Mouse (Mus musculus): ENCODE results near the gene Jsrp1.
A peak's percentile ranks its signal among the peaks of the same experiment; 100 is the strongest.

The Jsrp1 gene

DNA sequence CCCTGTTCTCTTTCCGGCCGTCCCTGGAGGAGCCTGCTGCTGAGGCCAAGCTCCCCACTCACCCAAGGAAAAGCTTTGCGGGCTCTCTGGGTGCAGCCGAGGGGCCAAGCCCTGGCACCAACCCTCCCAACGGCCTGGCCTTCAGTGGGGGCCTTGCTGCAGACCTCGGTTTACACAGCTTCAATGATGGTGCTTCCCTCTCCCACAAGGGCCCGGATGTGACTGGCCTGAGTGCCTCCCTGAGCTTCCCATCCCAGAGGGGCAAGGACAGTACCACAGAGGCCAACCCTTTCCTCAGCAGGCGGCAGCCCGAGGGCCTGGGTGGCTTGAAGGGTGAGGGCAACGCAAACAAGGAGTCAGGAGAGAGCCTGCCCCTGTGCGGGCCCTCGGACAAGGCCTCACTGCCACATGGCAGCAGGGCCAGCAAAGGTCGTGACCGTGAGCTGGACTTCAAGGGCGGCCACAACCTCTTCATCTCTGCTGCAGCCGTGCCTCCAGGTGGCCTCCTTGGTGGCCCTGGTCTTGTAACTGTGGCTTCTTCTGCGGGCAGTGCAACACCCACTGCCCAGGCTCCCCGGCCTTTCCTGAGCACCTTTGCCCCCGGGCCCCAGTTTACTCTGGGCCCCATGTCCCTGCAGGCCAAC is 22.4 kb downstream of the Jsrp1 start:
- no peak for DNase-seq

DNA sequence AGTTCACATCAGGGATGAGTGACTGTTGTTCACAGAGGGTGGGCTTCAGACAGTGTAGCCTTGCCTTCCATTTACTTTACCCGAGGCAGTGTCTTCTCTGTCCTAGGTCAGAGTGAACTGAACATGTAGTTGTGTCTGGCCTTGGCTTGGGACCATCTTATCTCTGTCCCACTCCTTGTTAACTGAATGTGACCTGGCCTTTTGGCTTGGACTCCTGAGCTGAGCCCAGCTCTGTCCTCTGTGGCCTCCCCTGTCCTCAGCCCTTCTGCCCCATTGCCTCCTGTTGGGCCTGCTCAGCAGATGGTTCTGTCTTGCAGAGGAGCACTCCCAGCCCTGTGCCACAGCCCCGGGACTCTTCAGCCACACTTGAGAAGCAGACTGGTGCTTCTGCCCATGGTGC is 25.8 kb downstream of the Jsrp1 start:
- no peak for DNase-seq

DNA sequence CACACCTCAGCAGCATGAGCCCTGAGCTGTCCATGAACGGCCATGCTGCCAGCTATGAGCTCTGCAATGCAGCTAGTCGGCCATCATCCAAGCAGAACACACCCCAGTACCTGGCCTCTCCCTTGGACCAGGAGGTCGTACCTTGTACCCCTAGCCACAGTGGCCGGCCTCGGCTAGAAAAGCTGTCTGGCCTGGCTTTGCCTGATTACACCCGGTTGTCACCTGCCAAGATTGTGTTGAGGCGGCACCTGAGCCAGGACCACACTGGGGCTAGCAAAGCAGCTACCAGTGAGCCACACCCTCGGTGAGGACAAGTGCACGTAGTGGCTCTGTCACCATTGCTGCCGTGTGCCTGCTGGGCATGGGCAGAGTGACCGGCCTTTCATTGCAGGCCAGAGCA is 27.3 kb downstream of the Jsrp1 start:
- no peak for DNase-seq

DNA sequence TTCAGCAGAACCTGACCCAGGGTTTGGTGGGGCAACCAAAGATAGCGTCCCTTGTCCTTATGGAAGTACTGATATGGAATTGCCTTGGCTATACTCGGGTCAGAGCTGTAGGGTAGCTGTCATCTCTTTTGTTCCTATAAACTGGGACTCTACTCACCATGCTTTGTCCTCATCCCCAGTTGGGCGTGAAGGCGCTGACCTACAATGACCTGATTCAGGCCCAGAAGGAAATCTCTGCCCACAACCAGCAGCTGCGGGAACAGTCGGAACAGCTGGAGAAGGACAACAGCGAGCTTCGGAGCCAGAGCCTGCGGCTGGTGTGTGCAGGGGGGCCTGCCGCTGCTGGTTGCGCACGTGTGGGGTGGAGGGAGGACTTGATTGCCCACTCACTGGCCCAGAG is 28.4 kb downstream of the Jsrp1 start:
- DNase-seq, result no peak

DNA sequence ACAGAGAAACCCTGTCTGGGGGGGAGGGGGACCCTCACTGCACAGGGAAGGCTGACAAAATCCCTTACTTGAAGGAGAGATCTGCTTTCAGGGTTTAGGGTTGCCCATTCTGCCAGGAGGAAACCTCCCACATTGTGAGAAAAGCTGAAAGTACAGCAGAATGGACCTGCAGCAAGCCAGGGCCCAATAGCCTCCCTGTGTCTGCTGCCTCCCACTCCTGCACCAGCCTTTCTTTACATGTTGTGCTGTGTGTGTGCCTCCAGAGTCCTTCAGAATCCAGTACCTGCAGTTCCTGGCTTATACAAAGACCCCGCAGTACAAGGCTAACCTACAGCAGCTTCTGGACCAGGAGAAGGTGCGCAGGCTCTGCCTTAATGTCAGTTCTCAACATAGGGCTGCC is 29.0 kb downstream of the Jsrp1 start:
- DNase-seq, result no peak

DNA sequence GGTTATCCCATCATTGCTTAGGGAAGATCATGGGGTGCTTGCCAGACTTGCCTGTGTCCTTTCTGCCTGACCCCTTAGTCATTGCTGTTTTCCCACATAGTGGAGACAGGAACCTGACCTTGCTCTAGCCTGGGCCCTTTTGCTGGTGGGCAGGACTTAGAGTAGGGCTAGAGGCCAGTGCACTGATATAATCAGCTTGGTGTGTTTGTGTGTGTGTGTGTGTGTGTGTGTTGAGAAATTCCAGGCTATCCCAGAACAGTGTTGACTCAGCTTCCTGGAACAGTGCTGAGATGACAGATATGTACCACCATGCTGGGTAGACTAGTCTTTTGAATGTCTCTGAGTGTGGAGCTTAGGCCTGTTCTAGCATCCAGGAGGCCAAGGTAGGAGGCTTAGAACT is 33.7 kb downstream of the Jsrp1 start:
- DNase-seq, result no peak

DNA sequence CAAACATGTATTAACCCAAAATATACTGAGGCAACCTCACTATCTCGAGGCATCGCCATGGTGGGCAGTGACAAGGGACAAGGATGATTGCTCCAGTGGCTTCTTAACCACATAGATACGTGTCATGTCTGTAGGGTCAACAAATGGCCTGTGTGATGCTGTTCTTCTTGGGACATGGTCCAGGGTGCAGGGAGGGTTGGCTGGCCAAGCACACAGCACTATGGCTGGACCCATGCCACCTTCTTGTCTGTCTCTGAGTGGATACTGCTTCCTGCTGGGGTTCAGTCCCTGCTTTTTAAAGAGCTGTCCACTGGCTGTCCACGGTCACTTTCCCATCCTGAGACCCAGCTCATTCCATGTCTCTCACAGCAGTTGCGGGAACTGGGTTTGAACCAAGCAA is 36.2 kb downstream of the Jsrp1 start:
- no peak for DNase-seq

DNA sequence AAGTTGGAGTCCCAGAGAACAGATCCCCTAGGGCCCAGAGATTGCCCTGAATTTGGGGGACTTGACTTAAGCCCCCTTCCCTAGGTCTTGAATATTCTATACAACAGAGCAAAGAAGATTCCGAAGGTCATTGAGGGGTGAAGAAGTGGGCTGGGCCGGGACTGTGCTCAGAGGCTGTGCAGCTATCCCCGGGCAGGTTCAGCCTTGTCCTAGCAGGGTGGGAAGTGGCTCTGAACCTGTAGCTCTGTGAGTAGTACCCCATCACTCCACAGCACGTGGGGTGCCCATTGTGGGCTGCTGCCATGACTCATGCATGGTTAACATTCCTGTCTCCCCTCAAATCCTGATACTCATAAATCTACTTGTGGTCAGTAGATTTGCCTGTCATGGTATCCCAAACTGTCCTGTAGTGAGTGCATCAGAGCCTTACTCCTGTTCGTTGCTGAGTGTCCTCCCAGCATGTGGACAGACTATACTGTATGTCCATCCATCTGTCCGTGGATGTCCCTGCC is 36.9 kb downstream of the Jsrp1 start:
- no peak for DNase-seq

DNA sequence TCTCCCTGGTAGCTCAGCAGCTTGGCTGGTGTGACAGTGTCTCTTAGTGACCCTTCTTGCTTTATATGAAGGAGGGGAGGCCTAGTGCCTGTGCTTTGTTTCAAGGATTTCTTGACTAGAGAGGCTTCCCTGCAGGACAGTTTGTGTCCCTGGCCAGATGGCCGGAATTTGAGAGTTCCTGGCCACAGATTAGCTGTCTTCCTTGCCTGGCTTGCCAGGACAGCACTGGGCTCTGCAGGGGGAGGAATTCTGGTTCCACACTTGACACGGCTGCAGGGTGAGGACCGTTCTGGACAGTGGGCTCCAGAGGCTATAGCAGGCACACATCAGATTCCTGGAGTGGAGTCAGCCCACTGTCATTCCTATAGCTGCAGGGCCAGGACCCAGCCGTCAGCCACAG is 37.6 kb downstream of the Jsrp1 start:
- no peak for DNase-seq

DNA sequence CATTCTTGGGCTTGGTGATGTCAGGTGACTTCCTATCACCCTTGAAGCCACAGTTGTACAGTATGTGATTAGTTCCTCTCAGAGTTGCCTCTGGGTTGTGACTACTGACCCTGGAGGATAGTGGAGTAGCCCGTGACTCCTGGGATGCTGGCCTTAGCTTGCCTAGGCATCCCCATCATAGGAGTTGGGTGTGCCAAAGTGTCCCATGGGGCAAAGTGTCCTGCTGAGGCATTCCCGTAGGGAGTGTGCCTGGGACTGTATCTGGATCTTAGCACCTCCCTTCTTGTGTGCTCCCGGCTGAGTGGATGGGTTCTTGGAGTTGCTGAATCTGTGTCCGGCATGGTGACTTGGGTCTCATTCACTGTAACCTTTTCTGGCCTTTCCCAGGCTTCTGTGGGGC is 38.3 kb downstream of the Jsrp1 start:
- no peak for DNase-seq

DNA sequence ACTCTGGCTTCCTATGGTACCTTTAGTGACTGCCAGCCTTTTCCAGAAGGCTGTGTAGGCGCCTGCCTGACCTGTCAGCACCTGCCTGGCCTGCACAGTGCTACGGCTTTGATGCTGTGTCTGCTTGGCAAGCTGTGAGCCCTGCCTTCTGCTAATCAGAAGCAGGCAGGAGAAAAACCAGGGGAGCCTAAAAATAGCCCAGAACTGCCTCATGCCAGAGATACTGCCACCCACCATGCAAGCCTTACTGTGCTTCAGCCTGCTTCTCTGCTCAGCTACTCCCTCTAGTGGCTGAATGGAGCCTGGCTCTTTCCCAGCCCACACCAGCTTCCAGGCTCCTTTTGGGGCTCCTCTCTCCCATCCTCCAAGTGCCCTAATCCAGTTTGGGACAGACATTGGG is 38.7 kb downstream of the Jsrp1 start:
- DNase-seq, result peak; percentile 69 to 86

DNA sequence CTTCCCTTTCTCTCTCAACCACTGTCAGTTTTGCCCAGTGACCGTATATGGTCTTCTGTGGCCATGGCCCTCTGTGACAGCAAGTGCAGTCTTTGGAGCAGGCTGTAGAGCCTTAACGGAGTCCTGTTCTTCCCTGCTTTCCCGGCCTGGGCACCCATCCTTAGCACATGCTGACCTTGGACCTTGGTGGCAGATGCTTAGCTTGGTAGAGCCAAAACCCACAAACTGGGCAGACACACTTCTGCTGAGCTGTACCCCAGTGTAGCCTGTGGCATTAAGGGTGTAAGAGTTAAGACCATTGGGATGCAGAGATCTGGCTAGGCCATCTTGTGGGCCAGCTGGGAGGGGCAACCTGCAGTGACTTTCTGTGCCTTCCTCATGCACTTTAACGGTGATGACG is 39.5 kb downstream of the Jsrp1 start:
- no peak for DNase-seq

DNA sequence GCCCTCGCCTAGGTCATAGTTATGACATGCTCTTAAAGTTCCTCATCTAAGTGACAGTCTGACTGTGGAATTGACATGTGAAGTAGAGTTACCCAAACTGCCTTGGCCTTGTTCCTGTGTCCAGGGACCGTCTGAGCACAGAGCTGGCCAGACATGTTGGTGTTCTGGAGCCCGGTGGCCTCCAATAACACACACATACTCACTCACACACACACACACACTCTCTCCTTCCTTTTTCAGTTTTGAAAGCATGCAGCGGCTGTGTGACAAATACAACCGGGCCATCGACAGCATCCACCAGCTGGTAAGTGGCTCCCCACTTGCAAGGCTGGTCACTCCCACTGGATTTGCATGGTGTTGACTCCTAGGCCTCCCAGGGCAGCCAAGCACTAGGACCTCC is 44.9 kb downstream of the Jsrp1 start:
- DNase-seq, result no peak

DNA sequence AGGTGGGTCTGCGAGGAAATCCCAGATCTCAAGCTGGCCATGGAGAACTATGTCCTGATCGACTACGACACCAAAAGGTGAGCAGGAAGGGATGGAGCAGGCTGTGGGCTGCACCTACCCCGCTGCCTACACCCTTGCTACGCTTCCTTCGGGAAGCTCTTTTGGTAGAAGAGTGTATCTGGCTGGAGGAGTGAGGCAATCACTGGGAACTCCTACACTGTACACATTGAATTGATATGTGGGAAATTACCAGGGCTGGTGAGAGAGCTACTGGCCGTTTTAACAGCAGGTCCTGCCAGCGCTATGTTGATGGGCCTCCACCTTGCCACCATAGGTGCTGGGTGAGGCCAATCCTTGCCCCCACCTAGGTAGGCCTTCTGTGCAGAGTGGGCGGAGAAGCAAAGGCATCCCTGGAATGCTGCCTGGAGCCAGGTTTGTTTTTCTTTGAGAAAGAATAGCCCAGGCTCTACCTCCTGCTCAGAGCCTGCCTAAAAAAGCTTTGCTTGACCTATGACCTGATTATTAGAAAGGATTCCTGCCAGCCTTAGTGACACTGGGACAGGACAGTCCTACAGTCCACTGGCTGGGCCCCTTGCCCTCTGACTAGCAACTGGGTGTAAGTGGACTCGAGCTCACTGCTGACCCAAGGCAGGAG is 47.0 kb downstream of the Jsrp1 start:
- peak; percentile 61 to 64 for DNase-seq

DNA sequence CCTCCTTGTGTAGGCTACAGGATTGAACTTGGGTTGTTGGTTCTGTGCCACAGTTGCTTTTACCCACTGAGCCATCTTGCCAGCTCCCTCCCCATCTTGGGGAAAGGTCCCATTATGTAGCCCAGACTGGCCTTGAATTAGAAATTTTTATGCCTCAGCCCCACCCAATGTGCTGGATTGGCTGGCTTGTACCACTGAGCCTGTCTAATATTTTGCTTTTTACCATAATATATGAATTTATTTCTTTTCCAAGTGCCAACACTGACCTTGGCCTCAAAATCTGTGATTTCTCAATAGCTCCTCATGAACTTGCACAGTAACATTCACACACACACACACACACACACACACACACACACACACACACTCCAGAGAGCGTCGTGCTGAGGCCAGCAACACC is 47.6 kb downstream of the Jsrp1 start:
- no peak for DNase-seq

DNA sequence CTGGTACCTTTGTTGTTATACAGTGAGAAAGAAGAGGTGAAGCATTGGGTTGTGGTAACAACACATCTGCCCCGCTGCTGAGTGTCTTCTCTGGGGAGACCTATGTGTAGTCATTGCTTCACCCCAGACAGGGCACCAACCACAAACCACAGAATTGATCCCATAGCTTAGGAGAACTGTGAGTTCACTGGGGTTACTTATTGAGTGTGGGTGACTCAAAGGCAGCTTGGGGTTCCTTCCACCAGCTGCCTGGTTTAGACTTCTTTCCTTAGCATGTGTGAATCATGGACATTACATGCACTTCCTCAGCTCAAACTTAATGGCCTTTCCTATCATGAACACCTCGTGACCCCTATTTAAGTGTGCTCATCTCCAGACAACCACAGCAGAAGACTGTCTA is 49.8 kb downstream of the Jsrp1 start:
- DNase-seq, result no peak

DNA sequence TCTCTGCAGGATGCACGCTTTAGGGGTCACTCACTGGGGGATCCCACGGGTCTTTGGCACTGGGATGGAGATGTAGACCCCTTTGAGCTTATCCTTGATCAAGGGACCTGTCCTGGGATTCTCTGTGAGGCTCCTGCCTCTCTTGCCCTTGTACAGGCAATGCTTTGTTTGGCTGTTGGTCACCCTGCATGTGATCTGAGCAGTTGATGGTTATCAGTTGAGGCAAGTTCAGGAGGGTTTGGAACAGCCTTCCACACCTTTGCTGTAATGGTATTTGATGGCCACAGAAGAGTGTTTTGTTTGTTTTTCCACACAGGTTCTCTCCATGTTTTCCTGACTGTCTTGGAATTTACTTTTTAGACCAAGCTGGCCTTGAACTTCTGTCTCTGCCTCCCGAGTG is 51.5 kb downstream of the Jsrp1 start:
- DNase-seq, result no peak

DNA sequence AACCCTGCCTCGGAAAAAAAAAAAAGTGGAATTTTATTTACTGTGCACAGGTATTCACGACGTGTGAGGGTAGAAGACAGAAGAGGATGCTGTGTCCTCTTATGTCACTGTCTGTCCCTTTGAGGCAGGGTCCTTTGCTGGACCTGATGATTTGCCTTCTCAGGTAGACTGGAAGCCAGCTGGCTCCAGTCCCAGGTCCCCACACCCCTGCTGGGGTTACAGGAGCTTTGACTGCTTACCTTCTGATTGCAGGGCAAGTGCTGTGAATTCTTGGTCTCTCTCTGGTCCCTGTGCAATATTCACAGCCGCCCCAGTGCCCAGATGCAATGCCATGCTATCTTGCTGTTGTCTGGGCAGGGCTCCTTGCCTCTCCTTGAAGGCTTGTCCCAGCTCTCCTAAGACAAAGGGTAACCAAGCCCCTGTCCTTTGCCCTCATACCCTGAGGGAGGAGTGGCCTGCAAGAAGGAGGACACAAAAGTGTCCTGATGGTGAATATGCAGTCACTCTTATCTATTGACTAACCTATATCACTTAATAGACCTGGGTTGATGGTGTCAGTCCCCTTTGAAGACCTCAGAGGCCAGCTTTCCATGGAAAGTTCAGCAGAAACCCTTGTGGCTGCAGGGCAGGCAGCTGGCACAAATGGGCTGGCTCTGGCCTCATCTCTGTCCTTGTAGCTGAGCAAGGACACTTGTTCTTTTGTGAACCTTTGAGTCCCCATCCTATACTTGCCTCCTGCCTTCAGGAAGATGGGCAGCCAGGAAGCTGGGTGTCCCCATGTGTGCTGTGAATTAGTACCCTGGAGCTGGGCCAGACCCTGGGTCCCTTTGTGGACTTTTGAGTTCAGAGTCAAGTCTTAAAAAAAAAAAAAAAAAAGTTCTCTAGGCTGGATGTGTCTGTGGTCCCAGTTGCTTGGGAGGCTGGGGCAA is 52.4 kb downstream of the Jsrp1 start:
- DNase-seq, result peak; percentile 60 to 77

DNA sequence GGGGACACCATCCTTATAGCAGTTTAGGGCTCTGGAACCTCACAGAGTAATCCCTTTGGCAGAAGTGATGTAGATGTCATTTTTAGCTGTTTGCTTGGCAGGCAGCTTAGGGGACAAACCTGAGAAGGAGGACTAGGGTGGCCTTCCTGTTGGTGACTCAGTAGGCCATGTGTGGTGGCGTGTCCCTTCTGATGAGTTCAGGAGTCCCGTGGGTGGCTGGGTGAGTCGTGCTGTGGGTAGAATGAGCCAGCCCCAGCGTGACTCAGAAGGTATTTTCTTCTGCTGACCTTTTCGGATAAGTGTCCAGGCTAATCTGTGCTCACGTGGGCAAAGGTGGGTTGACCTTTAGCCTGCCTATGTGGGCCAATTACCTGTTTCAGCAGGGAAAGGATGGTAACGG is 54.6 kb downstream of the Jsrp1 start:
- DNase-seq, result no peak
